Mouse (Mus musculus) skeletal muscle tissue, adult 2 months (tissue): ENCODE measurements around the gene Ctnnbip1.

Experiments
- DNase-seq: peaks from one replicate; pipeline ENCODE4 v3.0.0-alpha.2; 2012; ENCODE audit warnings: low read depth, low spot score

Gene Ctnnbip1

DNA sequence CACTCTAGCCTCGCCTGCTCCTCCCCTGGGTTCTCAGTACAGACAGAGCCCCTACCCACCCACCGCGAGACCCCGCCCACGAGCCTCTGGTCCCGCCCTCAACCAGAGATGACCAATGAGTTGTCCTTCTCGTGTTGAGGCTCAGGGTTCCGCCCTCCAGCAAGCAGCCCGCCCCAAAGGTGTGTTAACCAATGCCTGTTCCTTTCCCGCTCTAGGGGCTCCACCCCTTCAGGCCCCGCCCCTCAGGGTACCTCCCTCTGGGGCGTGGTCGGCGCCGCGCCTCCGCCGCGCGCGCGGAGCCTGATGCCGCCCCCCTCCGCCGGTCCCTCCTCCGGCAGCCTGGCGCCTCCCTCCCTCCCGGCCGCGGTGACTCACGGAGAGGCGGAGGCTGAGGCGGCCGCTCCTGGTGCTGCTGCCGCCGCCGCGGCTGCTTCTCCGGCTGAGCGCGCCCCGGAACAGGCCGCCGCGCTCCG lies at the start of gene Ctnnbip1:
TSS of gene Ctnnbip1 (plus strand) at position 369 of the 473 bp plus-strand sequence.
- peak; percentile 95 for DNase-seq

DNA sequence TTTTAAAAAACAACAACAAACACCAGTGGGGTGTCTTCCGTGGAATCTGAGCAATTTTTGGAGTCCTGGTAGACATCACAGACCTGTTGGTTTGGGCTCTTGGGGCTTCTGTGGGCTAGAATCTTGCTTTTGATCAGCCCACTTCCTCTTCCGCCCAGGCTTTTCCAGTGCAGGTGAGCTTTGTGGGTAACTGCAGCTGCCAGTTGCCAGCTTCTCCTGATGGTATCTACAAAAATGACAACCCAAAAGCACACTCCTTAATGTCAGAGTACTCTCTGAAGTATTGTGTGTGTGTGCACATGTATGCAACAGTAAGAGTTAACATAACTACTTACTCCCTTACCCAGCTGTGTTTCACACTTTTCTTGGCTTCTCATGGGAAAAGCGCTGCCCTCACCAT lies 48.5 kb upstream of the Ctnnbip1 start:
- no peak for DNase-seq

DNA sequence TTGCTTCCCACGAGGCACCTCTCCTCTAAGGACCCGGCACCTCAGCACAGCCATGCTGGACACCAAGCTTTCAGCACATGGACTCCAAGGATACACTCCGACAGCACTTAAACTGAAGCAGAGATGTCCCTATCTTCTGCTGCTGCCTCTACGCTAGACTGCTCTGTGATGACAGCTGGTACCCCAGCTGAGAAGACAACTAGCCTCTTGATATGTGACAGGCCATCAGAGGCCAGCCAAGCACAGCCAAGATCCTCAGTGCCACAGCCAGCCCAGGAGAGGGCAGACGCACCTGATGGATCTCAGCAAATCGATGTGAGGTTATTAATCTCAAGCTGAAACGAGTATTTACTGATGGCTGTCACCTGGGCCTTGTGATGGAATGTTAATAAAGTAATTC lies 42.9 kb upstream of the Ctnnbip1 start:
- DNase-seq = no peak

DNA sequence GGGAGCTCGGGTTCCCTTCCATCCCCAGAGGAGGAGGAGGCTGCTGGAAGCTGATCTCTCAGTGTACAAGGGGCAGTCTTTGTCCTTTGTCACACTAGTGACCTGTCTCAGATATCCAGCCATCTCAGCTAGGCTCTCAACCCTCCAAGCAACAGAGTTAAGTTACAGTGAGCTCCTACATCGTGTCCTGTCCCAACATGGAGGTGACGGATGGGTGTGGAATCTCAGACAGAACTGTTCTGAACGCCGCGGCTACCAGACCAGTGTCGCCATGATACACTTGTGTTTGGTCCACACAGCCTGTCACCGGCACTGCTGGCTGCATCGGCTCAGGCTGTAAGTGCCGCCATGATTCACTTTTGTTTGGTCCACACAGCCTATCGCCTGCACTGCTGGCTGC lies 41.0 kb upstream of the Ctnnbip1 start, which contains the start of gene Tmem274:
TSS of gene Tmem274 (plus strand) at position 301 of the 400 bp plus-strand sequence.
- no peak for DNase-seq

DNA sequence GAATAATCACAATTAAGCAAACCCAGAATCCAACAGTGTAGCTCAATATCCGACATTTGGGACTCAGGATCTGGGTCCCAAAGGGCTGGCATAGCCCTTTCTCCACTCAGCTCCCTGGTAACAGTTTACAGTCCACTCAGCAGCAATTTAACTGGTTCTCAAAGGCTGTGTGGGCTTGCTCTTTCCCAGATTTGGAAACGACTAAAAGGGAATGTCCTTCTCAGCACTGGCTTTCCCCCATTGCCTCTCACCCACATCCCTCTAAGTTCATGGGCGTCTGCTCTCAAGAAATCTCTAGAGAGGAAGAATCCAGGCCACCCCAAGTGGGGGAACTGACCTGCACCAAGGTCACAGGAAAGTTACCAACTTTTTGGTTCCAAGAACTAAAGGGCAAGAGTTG lies 33.5 kb upstream of the Ctnnbip1 start:
- DNase-seq = peak; percentile 27

DNA sequence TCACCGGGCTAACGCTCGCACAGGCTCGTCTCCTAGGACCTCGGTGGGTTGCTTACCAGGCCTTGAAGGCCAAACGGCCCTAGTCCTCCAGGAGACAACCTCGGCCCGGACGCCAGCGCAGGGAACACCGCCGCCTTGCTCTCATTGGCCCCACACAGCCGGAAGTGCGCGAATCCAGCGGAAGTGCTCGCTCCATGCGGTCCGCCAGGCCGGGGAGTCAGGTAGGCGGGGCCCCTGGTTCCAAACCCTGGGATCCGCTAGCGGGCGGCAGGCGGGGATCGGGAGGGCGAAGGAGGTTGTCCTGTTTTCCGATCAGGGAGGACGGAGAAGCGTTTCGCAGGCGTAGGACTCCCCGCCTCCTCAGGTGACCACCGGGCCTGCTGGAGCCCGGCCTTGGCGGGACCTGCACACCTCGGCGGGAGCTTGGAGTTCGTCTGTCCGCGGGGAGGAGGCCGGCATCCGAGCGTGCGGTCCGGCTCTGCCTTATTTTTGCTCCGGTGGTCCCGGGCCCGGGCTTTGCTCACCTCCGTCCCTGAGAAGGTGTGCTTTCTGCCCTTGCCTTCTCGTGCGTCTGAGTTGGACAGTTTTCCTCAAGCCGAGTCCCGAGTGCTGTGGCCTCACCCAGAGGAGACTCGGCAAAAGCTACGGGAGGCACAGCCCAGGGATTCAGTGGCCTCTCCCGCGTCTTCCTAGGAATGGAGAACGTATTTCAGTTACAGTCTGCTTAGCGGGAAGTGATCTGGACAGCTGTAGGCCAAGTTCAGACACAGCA lies 32.8 kb upstream of the Ctnnbip1 start, which contains the start of the genes Nmnat1 and Lzic:
TSS of gene Nmnat1 (minus strand) at position 150 of the 772 bp plus-strand sequence.
TSS of gene Lzic (plus strand) at position 177 of the 772 bp plus-strand sequence.
- peak; percentile 86 for DNase-seq

DNA sequence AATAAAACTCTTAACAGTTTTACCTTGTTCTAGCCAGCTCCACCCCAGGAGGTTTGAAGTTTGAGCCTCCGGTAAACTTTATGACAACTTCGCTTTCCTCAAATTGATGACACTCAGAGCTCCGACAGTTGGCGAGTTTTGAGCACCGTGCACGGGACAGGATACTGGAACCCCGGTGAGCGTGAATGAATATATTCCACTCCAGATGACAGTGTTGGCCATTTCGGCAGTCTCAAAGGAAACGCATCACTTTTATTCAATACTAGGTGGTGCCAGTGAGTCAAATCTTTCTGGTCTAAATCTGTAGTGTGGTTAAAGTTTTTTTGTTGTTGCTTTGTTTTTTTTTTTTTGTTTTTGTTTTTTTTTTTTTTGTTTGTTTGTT lies 32.2 kb upstream of the Ctnnbip1 start:
- DNase-seq = no peak

DNA sequence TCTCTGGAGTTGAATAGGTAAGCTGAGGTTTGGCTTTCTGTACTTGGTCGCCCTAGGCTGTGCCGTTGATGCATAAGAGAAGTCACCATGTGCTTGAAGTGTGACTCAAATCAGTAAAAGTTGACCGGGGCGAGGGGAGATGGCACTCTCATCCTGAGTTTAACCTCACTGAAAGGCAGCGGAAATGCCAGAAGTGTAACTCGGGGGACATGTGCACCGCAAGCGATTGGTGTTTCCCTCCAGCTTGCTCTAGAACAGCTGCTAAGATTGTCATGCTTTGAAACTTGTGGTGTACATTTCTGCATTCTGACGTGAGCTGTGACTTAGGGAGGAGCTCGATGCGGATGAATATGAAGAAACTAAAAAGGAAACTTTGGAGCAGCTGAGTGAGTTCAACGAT lies 30.3 kb upstream of the Ctnnbip1 start:
- no peak for DNase-seq

DNA sequence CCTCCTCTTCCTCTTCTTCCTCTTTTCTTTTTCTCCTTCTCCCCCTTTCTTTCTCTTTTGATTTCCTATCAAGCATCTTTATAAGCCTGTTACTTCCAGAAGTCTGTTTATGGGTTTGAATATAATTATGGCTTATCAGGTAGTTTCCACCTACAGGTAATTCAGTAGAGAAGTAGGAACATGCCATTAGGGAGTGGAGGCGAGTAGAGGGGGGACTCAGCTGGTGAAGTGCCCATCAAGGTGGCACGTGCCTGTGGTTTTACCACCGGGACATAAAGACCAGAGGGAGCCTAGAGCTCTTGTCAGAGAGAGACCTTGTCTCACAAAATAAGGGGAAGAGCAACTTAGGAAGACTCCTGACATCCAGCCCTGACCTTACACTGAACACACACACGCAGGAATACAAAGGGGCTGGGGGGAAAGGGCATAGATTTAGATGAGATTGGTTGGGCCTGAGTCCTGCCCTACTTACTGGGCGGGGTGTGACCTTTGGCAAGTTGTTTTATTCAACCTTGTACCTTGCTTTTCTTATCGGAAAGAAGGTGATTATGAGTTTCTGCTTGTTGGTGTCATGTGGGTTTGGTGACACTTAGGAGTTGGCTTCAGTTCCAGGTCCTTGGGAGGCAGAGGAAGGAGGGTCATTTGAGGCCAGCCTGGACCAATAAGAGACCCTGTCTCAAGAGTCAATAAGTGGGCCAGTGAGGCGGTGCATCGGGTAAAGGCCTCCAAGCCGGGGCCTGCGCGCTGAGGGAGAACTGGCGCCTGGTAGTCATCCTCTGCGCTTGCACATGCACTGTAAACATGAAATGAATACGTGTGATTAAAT lies 28.4 kb upstream of the Ctnnbip1 start:
- no peak for DNase-seq

DNA sequence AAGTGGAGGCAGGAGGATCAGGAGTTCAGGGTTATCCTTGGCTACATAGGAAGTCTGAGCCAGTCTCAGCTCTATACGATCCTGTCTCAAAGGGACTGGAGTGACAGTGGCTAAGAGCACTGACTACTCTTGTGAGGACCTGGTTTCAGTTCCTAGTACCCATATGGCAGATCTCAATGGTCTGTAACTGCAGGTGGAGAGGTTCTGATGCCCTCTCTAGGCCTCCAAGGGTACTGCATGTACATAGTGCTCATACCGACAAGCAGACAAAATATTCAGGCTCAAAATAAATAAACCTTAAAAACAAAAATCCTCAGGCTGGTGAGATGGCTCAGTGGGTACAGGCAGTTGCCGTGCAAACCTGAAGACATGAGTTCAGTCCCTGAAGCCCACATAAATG lies 26.9 kb upstream of the Ctnnbip1 start:
- no peak for DNase-seq

DNA sequence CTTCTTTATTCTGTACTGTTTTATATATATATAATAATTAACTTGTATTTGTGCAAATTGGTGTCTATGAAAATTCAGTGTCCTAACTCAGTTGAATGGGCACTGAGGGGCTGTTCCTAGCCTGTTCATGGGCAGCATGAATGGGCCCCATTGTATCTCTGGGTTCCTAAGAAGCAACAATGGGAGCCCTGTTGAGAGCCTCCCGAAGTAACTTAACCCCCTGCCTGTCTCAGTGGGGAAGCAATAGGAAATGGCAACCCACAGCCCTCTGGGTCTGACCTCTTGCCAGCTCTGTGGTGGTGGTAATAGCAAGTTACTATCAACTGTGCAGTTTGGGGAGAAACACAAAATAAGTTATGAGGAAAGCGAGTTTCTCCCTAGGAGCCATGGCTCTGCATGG lies 21.4 kb upstream of the Ctnnbip1 start:
- no peak for DNase-seq

DNA sequence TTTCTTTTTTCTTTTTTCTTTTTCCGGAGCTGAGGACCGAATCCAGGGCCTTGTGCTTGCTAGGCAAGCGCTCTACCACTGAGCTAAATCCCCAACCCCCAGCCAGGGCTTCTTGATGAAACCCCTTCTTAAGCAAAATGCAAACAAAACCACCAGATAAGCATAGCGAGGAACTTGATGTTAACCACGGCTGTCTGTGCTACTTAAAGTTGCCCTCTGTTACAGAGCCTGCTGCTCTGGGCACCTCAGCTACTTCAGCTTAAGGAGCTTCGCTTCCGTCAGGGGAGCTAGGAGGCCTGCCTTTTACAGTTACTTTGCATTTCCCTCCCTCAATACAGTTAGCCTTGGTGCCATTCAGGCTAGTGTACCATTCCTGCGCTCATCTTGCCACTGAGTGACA lies 19.1 kb upstream of the Ctnnbip1 start:
- DNase-seq = no peak

DNA sequence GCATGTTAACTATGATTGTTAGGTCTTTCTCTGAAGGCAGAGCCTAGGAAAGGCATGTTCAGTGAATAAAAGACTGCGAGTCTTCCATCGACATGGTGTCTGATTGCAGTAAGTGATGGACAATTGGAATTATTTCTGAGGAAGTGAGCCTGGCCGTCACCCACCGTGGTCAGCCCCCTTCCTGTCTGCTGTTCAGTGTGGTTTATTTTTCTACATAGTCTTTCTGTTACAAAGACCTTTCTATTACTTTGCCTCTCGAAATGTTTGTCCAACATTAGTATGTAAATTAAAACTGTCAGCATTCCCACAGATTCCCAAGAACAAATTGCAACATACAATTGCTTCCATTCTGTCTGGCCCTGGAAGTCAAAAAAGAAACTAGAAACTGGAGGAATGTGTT lies 18.2 kb upstream of the Ctnnbip1 start:
- DNase-seq = no peak

DNA sequence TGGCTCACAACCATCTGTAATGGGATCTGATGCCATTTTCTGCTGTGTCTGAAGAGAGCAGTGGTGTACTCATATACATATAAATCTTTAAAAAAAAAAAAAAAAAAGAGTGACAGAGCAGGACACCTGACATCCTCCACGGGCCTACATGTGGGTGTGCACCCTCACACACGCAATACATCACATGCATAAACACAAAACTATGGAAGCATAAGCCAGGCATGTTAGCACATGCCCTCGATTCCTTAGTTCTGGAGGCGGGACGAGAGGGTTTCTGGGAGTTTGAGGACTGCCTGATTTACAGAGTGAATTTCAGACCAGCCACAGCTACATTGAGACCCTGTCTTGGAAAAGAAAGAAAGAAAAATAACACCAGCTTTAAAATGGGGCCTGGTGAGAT lies 13.7 kb upstream of the Ctnnbip1 start:
- DNase-seq = no peak

DNA sequence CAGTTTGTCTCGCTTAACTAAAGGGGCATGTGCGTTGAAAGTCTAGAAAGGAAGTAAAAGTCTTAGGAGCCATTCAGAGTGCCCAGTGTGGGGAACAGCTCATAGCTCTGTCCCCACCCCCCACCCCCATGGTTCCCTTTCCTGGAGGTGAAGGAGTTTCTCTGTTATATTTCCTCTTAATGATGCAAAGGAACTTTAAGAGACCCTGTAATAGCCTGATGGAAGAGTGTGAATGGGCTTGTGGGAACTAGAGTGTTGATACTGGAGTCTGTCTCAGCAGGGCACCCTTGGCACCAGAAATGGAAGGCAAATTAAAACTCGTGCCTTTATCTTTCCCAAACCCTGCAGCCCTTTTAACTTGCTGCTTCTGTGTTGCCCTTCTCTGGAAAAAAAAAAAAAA lies 13.2 kb upstream of the Ctnnbip1 start:
- DNase-seq = no peak

DNA sequence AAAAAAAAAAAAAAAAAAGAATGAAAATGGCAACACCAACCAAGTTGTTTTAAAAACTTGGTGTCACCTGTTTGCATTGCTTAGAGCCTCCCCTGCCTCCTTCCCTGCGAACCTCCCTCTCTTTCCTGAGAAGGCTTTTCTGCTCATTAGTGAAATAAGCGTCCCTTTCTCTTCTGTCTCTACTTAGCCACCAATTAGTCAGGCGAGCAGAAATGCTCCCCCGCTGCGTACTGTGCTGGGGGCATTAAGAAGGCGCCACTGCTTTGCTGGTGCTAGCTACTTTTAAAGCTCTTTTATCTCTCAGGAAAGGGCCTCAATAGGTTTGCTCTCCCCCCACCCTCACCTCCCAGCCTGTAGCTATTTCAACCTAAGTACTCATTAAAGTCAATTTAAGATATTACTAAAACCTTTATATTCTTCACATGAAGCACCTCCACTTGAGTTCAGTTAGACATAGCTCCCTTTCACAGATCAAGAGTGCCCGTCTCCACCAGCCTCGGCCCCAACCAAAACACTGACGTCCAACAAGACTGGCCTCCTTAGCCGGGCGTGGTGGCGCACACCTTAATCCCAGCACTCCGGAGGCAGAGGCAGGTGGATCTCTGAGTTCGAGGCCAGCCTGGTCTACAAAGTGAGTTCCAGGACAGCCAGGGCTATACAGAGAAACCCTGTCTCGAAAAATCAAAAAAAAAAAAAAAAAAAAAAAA lies 12.6 kb upstream of the Ctnnbip1 start:
- no peak for DNase-seq

DNA sequence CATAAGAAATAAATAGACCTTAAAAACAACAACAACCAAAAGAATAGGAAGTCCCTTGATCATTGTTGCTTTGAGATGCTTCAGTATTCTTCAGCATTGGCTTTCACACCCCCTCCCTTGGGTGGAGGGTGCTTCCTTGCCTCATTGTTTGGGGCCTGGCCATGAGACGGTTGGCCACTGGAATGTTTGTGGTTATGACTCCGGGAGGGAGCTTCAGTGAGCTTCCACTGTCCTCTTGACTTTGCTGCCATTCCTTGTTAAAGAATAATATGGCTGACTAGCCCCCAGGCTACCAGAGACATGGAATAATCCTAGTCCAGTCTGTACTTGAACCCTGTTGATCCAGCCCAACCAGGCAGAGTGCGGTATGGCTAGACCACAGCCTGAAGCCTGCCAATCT lies 11.1 kb upstream of the Ctnnbip1 start:
- no peak for DNase-seq

DNA sequence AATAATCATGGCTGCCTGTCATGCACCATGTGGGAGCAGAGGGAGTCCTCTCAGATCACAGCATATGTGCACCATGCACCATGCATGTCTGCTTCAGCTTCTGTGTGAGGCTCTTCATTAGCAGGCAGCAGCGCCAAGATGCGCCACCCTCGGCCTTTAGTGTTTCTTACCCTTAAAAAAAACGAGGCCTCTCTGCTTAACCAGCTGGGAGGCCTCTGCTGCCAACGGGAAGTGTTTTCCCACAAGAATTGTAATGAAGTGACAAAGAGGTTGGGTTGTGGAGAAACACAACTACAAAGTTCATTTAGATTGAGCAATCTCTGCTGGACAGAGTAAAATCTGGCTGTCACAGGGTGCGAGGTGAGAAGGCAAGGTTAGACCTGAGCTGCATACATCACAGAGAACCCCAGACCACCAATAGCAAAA lies 6.8 kb upstream of the Ctnnbip1 start:
- DNase-seq = no peak

DNA sequence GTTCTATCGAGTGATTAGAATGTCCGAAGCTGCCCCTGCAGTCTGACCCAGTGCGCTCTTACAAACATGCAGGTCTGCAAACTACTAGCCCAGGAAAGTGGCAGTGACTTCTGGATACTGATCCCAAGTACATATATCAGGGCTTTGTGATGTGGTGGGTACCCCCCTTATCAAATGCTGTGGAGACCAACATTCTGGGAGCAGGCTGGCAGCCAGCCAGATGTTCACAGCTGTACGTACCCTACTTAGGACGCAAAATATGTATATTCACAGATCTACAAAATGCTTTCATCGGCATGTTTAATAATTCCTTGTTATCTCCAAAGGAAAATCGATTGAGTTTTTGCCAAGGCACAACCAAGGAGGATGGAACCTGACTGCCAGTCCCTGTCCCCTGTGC lies 6.0 kb upstream of the Ctnnbip1 start:
- no peak for DNase-seq

DNA sequence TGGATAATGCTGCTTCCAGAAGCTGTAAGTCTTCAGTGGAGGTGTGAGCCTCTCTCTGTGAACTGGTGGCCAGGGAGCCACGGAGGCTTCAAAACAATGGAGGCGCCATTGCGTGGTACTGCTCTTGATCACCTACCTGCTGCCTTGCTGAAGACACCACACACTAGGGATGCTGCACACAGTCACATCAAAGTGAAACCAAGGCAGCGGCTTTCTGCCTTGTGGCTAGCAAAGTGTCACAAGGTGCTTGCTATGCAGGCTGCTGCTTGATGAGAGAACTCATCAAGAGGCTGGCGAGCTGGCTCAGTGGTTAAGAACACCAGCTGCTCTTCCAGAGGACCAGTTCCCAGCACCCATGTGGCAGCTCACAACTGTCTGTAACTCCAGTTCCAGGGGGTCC lies 2.3 kb upstream of the Ctnnbip1 start:
- no peak for DNase-seq

DNA sequence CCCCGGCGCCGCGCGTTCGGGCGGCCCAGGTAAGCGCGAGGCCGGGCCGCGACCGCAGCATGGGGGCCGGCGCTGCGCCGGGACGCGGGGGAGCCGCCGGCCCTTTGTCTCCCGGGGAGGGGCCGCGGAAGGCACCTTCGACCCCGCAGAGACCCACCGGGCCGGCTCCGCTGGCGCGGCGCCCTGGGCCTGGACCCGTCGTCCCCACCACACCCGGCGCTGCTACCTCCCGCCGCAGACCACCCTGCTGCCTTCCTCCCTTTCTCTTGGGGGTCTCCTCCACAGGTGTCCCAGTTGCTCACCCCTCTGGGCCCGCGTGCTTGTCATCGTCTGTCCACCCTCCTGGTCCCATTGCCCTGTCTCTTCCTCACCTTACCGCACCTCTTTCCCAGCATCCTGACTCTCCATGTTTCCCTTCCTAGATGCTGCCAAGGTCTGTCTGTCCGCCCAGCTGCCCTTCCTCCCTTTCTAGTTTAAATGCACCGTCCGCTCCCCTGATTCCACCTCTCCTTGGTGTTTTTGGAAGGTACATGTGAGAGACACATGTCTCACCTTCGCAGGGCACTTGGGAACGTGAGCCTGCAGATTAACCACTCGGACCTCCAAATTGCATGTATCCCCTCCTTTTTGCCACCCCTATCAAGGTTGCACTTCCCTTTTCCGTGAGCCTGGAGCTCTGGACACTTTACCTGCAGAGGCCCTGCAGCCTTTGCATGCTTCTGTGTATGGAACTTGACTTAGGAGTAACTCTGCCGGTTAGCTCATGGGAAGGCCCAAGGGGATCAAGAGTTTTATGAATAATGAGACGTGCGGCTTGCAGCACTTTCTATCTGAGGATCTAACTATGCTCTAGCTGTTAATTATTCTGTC lies 550 bp downstream of the Ctnnbip1 start:
- DNase-seq = no peak
